Mouse (Mus musculus): ENCODE results near the gene Tmem102. TPM values are rescaled to one million over a fixed set of nuclear protein-coding genes. Genes with fewer than 3 reads are reported as not detected.

Gene Tmem102
- polyA plus RNA-seq, 1 experiment from 2014 or later = 14.3 TPM

DNA sequence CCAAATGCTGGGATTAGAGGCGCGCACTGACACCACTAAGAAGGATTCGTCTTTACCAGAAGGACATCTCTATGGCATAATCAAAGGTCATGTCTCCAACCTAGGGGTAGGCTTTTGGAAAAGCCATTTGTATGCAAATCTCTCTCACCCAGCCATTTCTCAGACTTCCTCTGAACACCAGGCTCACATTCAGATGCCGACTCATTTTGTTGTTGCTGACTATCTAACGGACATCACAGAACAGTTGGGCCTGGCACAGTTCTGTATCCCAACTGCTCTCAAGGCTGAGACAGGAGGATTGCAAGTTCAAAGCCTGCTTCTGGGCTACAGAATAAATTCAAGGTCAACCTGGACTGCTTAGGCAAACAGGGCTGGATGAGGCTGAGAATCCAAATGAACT is 18.1 kb downstream of the Tmem102 start:
- Histone ChIP-seq H3K36me3 (ENCODE audit: insufficient read depth, low read length) (no peaks in the 10 kb centered on the region), H3K9ac (replicated peaks; ENCODE audit: low read depth) (no peak overlapping the region), H3K4me1 (ENCODE audit: insufficient read depth, low read depth, low read length) (peaks cover 4% of the 10 kb centered on the region; the same call in 1 of the 2 replicates), H3K9me3 (ENCODE audit: low read length) (no peaks in the 10 kb centered on the region), H3K4me3 (ENCODE audit: low read depth, low read length) (no peak overlapping the region), H3K27ac (ENCODE audit: low read length) (no peak overlapping the region), H3K4me2 (replicated peaks; ENCODE audit: low read depth, low read length) (no peak overlapping the region), H3K27me3 (replicated peaks; ENCODE audit: insufficient read depth, low read length) (no peaks in the 10 kb centered on the region)
- 86% methylated on average over 5 of the region's 5 CpGs for WGBS
- DNase-seq (ENCODE audit: low spot score) (no peak), ATAC-seq (no peak)
- TF ChIP-seq CTCF (IDR thresholded peaks at IDR 0.05) = no peak
- TF ChIP-seq EP300 (IDR thresholded peaks at IDR 0.05) = no peak

DNA sequence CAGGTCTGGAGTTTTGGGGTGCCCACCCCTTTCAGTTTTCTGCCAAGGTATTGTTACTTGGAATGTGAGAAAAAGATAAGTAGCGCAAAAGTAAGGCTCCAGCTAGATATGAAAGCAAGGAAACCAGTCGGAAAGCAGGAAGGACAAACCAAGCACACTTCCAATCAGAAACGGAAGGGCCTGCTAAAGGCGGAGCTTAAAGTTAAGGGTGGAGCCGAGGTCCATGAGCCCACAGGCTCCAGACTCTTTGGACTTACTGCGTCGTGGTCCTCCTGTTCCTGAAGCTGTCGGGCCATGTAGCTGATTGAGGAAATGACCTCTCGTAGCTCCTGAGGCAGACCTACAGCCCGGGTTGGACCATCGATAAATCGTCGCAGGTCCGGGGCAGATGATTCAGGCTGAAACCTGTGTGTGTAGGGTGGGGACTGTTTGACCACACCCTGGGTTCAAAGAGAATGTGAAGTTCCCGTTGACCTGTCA is 20.6 kb downstream of the Tmem102 start:
- Histone ChIP-seq H3K4me3 (ENCODE audit: low read depth, low read length) (no peak overlapping the region; the same call in 1 of the 2 replicates), H3K27ac (ENCODE audit: low read length) (no peak overlapping the region), H3K9me3 (ENCODE audit: low read length) (no peaks in the 10 kb centered on the region), H3K9ac (replicated peaks; ENCODE audit: low read depth) (no peak overlapping the region), H3K4me2 (replicated peaks; ENCODE audit: low read depth, low read length) (peak overlapping the region; percentile 50), H3K27me3 (replicated peaks; ENCODE audit: insufficient read depth, low read length) (no peaks in the 10 kb centered on the region), H3K36me3 (ENCODE audit: insufficient read depth, low read length) (no peaks in the 10 kb centered on the region), H3K4me1 (ENCODE audit: insufficient read depth, low read depth, low read length) (peaks cover 4% of the 10 kb centered on the region; the same call in 1 of the 2 replicates)
- ATAC-seq = peak; percentile 79
- peak; percentile 84 for DNase-seq (ENCODE audit: low spot score)
- 0 out of 2 replicates have a peak, but pooled peaks have one; percentile 15 for TF ChIP-seq EP300 (IDR thresholded peaks at IDR 0.05)
- no peak for TF ChIP-seq CTCF (IDR thresholded peaks at IDR 0.05)
- WGBS = 25% methylated on average over 15 of the region's 15 CpGs

DNA sequence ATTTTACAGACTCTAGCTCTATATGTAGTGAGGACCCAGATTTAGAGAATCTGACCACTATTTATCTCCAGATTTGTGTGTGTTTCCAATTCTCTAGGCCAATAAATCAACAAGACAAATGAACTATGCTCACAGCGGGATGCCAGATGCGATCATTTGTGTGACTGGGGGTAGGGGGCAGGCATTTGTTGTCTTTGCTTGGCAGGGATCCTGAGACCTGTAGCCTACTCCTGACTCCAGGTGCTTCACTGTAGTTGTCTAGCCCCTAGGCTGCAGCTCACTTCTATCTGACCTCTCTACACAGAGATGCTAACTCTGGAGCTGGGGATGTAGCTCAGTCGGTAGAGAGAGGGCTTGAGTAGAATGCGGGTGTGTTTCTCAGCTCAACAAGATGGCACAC is 23.6 kb downstream of the Tmem102 start:
- Histone ChIP-seq H3K27me3 (replicated peaks; ENCODE audit: insufficient read depth, low read length) (no peaks in the 10 kb centered on the region), H3K9me3 (ENCODE audit: low read length) (no peaks in the 10 kb centered on the region), H3K36me3 (ENCODE audit: insufficient read depth, low read length) (no peaks in the 10 kb centered on the region), H3K9ac (replicated peaks; ENCODE audit: low read depth) (no peak overlapping the region), H3K4me1 (ENCODE audit: insufficient read depth, low read depth, low read length) (peaks cover 4% of the 10 kb centered on the region; the same call in 1 of the 2 replicates), H3K4me3 (ENCODE audit: low read depth, low read length) (no peak overlapping the region), H3K4me2 (replicated peaks; ENCODE audit: low read depth, low read length) (no peak overlapping the region), H3K27ac (ENCODE audit: low read length) (no peak overlapping the region)
- TF ChIP-seq EP300 (IDR thresholded peaks at IDR 0.05) (no peak), CTCF (IDR thresholded peaks at IDR 0.05) (no peak)
- ATAC-seq = no peak
- 26% methylated on average over 4 of the region's 4 CpGs for WGBS
- no peak for DNase-seq (ENCODE audit: low spot score)

DNA sequence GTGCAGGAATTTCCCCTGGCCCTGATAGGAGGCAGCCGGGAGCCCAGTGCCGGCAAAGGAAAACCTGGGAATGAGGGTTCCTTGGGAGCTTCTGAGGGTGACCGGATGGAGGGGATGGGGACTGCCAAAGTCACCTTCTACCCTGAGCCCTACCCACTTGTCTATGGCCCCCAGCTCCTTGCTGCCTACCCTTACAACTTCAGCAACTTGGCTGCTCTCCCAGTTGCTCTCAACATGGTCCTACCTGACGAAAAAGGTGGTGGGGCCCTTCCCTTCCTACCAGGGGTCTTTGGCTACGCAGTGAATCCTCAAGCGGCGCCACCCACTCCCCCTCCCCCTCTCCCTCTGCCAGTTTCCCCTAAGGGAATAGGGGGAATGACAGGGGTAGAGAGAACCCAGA is 26.4 kb downstream of the Tmem102 start:
- WGBS = 27% methylated on average over 7 of the region's 7 CpGs
- TF ChIP-seq CTCF (IDR thresholded peaks at IDR 0.05) = no peak
- no peak for TF ChIP-seq EP300 (IDR thresholded peaks at IDR 0.05)
- Histone ChIP-seq H3K4me2 (replicated peaks; ENCODE audit: low read depth, low read length) (no peak overlapping the region), H3K4me3 (ENCODE audit: low read depth, low read length) (no peak overlapping the region), H3K9ac (replicated peaks; ENCODE audit: low read depth) (no peak overlapping the region), H3K27ac (ENCODE audit: low read length) (no peak overlapping the region), H3K36me3 (ENCODE audit: insufficient read depth, low read length) (no peaks in the 10 kb centered on the region), H3K4me1 (ENCODE audit: insufficient read depth, low read depth, low read length) (no peaks in the 10 kb centered on the region), H3K9me3 (ENCODE audit: low read length) (no peaks in the 10 kb centered on the region), H3K27me3 (replicated peaks; ENCODE audit: insufficient read depth, low read length) (no peaks in the 10 kb centered on the region)
- ATAC-seq (no peak), DNase-seq (ENCODE audit: low spot score) (no peak)

DNA sequence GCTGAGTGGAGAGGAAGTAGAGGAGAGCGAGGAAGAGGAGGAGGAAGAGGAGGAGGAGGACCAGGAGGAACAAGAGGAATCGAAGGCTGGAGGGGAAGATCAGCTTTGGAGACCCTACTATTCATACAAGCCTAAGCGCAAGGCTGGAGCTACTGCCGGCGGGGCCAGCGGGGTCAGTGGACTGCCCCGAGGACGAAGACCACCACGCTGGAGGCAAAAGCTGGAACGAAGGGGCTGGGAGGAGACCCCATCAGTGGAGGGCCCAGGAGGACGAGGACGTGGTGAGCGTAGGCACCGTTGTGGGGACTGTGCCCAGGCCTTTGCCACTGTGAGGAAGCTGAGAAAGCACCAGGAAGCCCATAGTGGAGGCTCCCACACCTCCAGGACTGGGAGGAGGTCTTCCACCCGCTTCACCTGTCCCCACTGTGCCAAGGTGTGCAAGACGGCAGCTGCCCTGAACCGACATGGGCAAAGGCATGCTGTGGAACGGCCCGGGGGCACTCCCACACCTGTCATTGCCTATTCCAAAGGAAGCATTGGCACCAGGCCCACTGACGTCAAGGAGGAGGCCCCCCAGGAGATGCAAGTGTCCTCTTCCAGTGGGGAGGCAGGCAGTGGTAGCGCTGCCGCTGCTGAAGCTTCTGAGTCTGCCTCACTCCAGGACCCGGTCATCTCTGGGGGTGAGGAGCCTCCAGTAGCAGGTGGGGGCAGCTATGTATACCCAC is 27.0 kb downstream of the Tmem102 start:
- Histone ChIP-seq H3K4me3 (ENCODE audit: low read depth, low read length) (no peak overlapping the region), H3K4me1 (ENCODE audit: insufficient read depth, low read depth, low read length) (no peaks in the 10 kb centered on the region), H3K4me2 (replicated peaks; ENCODE audit: low read depth, low read length) (no peak overlapping the region), H3K9ac (replicated peaks; ENCODE audit: low read depth) (no peak overlapping the region), H3K36me3 (ENCODE audit: insufficient read depth, low read length) (no peaks in the 10 kb centered on the region), H3K27ac (ENCODE audit: low read length) (no peak overlapping the region), H3K9me3 (ENCODE audit: low read length) (no peaks in the 10 kb centered on the region), H3K27me3 (replicated peaks; ENCODE audit: insufficient read depth, low read length) (no peaks in the 10 kb centered on the region)
- ATAC-seq (peak; percentile 32; the same call in 1 of the 2 replicates), DNase-seq (ENCODE audit: low spot score) (peak; percentile 18)
- TF ChIP-seq CTCF (IDR thresholded peaks at IDR 0.05) (no peak), EP300 (IDR thresholded peaks at IDR 0.05) (no peak)
- WGBS = 61% methylated on average over 23 of the region's 23 CpGs

DNA sequence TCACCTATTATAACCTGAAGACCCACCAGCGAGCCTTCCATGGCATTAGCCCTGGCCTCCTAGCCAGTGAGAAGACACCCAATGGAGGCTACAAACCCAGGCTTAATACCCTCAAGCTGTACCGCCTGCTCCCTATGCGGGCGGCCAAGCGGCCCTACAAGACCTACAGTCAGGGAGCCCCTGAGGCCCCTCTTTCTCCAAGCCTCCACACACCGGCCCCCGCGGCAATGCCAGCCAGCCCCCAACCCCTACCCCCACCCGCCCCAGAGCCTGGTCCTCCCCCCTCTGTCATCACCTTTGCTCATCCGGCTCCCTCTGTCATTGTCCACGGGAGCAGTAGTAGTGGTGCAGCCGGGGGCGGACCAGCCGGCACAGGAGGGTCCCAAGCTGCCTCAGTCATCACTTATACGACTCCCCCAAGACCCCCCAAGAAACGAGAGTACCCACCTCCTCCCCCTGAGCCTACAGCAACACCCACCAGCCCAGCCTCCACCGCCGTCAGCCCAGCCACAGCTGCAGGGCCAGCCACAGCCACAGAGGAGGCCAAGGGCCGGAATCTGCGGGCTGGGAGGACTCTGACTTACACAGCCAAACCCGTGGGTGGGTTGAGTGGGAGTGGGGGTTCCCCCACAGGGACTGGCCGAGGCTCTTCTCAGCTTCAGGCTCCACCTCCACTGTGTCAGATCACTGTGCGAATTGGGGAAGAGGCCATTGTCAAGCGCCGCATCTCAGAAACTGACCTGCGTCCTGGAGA is 27.7 kb downstream of the Tmem102 start:
- no peaks in the 10 kb centered on the region for H3K27me3 ChIP-seq (replicated peaks; ENCODE audit: insufficient read depth, low read length)
- ATAC-seq (peak; percentile 22; the same call in 1 of the 2 replicates), DNase-seq (ENCODE audit: low spot score) (no peak)
- H3K9ac ChIP-seq (replicated peaks; ENCODE audit: low read depth) = no peak overlapping the region
- TF ChIP-seq EP300 (IDR thresholded peaks at IDR 0.05) = no peak
- no peak overlapping the region for H3K4me2 ChIP-seq (replicated peaks; ENCODE audit: low read depth, low read length)
- H3K27ac ChIP-seq (ENCODE audit: low read length) = no peak overlapping the region
- no peaks in the 10 kb centered on the region for H3K4me1 ChIP-seq (ENCODE audit: insufficient read depth, low read depth, low read length)
- WGBS = 68% methylated on average over 26 of the region's 26 CpGs
- H3K36me3 ChIP-seq (ENCODE audit: insufficient read depth, low read length) = no peaks in the 10 kb centered on the region
- no peak overlapping the region for H3K4me3 ChIP-seq (ENCODE audit: low read depth, low read length)
- H3K9me3 ChIP-seq (ENCODE audit: low read length) = no peaks in the 10 kb centered on the region
